8 mouse cellular contexts compared by ENCODE assay signal in the genomic region with DNA sequence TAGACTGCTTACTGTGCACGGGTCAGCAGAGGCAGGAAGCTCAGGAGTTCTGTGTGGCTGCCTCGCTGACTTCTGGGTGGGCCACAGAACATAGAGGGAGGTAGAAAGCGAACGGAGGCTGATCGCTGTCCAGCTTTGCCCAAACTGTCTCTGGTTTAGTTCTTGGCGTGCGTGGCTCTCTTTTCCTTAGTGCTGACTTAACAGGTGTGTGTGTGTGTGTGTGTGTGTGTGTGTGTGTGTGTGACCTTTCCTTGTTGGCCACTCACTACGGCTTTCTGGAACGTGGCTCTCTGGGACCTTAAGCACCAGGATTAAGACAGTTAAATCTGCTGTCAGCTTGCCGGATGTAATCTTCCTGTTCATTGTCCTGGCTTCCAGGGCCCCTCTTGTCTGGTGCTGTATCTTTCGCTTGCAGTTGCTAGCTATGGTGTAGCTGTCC. TPM values are rescaled to one million over a fixed set of nuclear protein-coding genes. Genes with fewer than 3 reads are reported as not detected.
DNase-seq lines count a peak whose midpoint lies in the region; ATAC-seq and TF ChIP-seq lines count a peak whose summit lies in the region.

No protein-coding gene starts in this region.

- no peaks in the 10 kb centered on the region for H3K9me3 ChIP-seq in intestine, embryonic 14.5 days (ENCODE audit: control insufficient read depth, low read length)
- no peaks in the 10 kb centered on the region for H3K9me3 ChIP-seq in lung, postnatal 0 days (ENCODE audit: low read length)
- no peaks in the 10 kb centered on the region for H3K9me3 ChIP-seq in forebrain, embryonic 13.5 days (replicated peaks)

- no peak overlapping the region; the same call in 1 of the 2 replicates for H3K27ac ChIP-seq in intestine, embryonic 14.5 days (ENCODE audit: low read depth)
- no peak overlapping the region; the same call in 1 of the 2 replicates for H3K27ac ChIP-seq in lung, postnatal 0 days (ENCODE audit: low read length)
- H3K27ac ChIP-seq in forebrain, embryonic 13.5 days: no peak overlapping the region

- H3K4me2 ChIP-seq in intestine, embryonic 14.5 days (ENCODE audit: low read length): peak overlapping the region; percentile 31
- H3K4me2 ChIP-seq in lung, postnatal 0 days (replicated peaks; ENCODE audit: low read depth, low read length): peak overlapping the region; percentile 37
- no peak overlapping the region for H3K4me2 ChIP-seq in forebrain, embryonic 13.5 days

- 20% methylated on average over 11 of the region's 11 CpGs for WGBS in intestine, embryonic 14.5 days
- WGBS in lung, postnatal 0 days: 24% methylated on average over 11 of the region's 11 CpGs
- 38% methylated on average over 11 of the region's 11 CpGs for WGBS in forebrain, embryonic 13.5 days

- H3K36me3 ChIP-seq in intestine, embryonic 14.5 days (ENCODE audit: control insufficient read depth, insufficient read depth, low read length): no peaks in the 10 kb centered on the region
- no peaks in the 10 kb centered on the region for H3K36me3 ChIP-seq in lung, postnatal 0 days (ENCODE audit: insufficient read depth, low read length)
- H3K36me3 ChIP-seq in forebrain, embryonic 13.5 days (ENCODE audit: poor library complexity, severe bottlenecking): no peaks in the 10 kb centered on the region

- H3K4me3 ChIP-seq in intestine, embryonic 14.5 days (ENCODE audit: low read depth, low read length): no peak overlapping the region
- H3K4me3 ChIP-seq in lung, postnatal 0 days (ENCODE audit: low read depth, low read length): no peak overlapping the region
- no peak overlapping the region for H3K4me3 ChIP-seq in forebrain, embryonic 13.5 days

- peak; percentile 1 for DNase-seq in thymus, postnatal 25 days
- DNase-seq in thymus, postnatal 0 days (ENCODE audit: low spot score): no peak
- no peak for DNase-seq in intestine, embryonic 14.5 days (ENCODE audit: low spot score)
- peak; percentile 39 for DNase-seq in lung, postnatal 0 days (ENCODE audit: low spot score)
- peak; percentile 32 for DNase-seq in yolk sac, embryonic 10.5 days (ENCODE audit: low spot score)
- DNase-seq in layer of hippocampus, postnatal 10 days (ENCODE audit: low spot score in 2 of 2): no peak
- no peak for DNase-seq in urinary bladder, adult 18-20 months (ENCODE audit: low spot score in 2 of 2)

- H3K4me1 ChIP-seq in intestine, embryonic 14.5 days (replicated peaks; ENCODE audit: control insufficient read depth, insufficient read depth, low read length): peaks cover 28% of the 10 kb centered on the region
- peaks cover 4% of the 10 kb centered on the region; the same call in 1 of the 2 replicates for H3K4me1 ChIP-seq in lung, postnatal 0 days (ENCODE audit: insufficient read depth, low read depth, low read length)
- peaks cover 61% of the 10 kb centered on the region for H3K4me1 ChIP-seq in forebrain, embryonic 13.5 days

- TF ChIP-seq EP300 in lung, postnatal 0 days (IDR thresholded peaks at IDR 0.05): no peak

- H3K27me3 ChIP-seq in intestine, embryonic 14.5 days (replicated peaks; ENCODE audit: control insufficient read depth, insufficient read depth, low read length): no peaks in the 10 kb centered on the region
- H3K27me3 ChIP-seq in lung, postnatal 0 days (replicated peaks; ENCODE audit: insufficient read depth, low read length): no peaks in the 10 kb centered on the region
- H3K27me3 ChIP-seq in forebrain, embryonic 13.5 days: no peaks in the 10 kb centered on the region

- no peak overlapping the region for H3K9ac ChIP-seq in intestine, embryonic 14.5 days (ENCODE audit: low read length)
- no peak overlapping the region for H3K9ac ChIP-seq in lung, postnatal 0 days (replicated peaks; ENCODE audit: low read depth)
- H3K9ac ChIP-seq in forebrain, embryonic 13.5 days: no peak overlapping the region; the same call in 1 of the 2 replicates

- no peak for ATAC-seq in intestine, embryonic 14.5 days (replicated peaks; ENCODE audit: low FRiP score, low TSS enrichment, low read depth)
- peak; percentile 74 for ATAC-seq in lung, postnatal 0 days
- ATAC-seq in forebrain, embryonic 13.5 days: no peak

- no peak for TF ChIP-seq CTCF in lung, postnatal 0 days (IDR thresholded peaks at IDR 0.05)

RNA-seq across cellular contexts. Expression of gene Syne2, which starts 18.6 kb away (rescaled TPM):
- 5.0 and 6.2 TPM in 2 replicates for polyA plus RNA-seq in thymus, postnatal 0 days (2015; fragmentation: Nextera tagmentation; extraction: Ambion mirVana)
- 41.5 and 44.7 TPM in 2 replicates for polyA plus RNA-seq in intestine, embryonic 14.5 days (2014; fragmentation: Nextera tagmentation; extraction: Ambion mirVana)
- polyA plus RNA-seq in lung, postnatal 0 days (2015; fragmentation: Nextera tagmentation; extraction: Ambion mirVana): 41.8 and 57.7 TPM in 2 replicates
- total RNA-seq in layer of hippocampus, postnatal 10 days (2021): 10 to 100 TPM; 29.2 to 29.4 TPM
- polyA plus RNA-seq in forebrain, embryonic 13.5 days (2015; fragmentation: Nextera tagmentation; extraction: Ambion mirVana): 137 TPM in 2 replicates

Comparison
In these comparisons a context has a peak if more than half of its experiments do, and no peak if none do; other contexts are left out.
1. DNase-seq: peak in thymus, postnatal 25 days (single experiment), lung, postnatal 0 days (single experiment) and yolk sac, embryonic 10.5 days (single experiment); none in thymus, postnatal 0 days (single experiment), intestine, embryonic 14.5 days (single experiment), layer of hippocampus, postnatal 10 days (0 of 2) and urinary bladder, adult 18-20 months (0 of 2).